ENCODE assay signal across 8 mouse cellular contexts in the genomic region with DNA sequence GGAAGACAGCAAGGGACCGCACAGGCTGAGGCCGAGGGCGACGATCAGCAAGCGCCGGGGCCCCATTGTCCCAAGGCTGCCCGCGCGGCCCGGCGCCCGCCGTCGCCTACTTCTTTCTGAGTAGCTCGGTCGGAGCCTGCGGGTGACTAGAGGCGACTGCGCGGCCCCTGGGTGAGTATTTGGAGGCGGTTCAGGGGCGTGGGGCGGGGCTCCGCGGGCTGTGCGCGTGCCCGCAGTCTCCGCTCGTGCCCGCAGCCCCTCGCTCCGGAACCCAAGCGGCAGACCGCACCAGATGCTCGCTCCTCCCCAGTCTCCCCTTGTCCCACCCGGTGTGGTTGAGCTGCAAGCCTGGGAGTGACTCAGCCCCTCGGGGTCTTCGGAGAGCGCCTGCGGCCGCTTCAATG. TPM values are rescaled to one million over a fixed set of nuclear protein-coding genes. Genes with fewer than 3 reads are reported as not detected.
A peak's percentile ranks its signal among the peaks of the same experiment; 100 is the strongest.
DNase-seq lines count a peak whose midpoint lies in the region; ATAC-seq lines count a peak whose summit lies in the region.

A gene (minus strand): TSS at position 179 of the 404 bp plus-strand sequence.

- H3K4me1 ChIP-seq in intestine, embryonic 15.5 days (replicated peaks), result peaks cover 19% of the 10 kb centered on the region; the same call in 1 of the 2 replicates
- peaks cover 40% of the 10 kb centered on the region for H3K4me1 ChIP-seq in limb, embryonic 10.5 days
- H3K4me1 ChIP-seq in midbrain, embryonic 11.5 days (ENCODE audit: control insufficient read depth, insufficient read depth, low read length), result peaks cover 19% of the 10 kb centered on the region

- ATAC-seq in intestine, embryonic 15.5 days, result peak; percentile 96
- peak; percentile 95 for ATAC-seq in midbrain, embryonic 11.5 days (ENCODE audit: low FRiP score)

- under 1% methylated on average over 42 of the region's 42 CpGs for WGBS in intestine, embryonic 15.5 days
- WGBS in limb, embryonic 10.5 days, result under 1% methylated on average over 42 of the region's 42 CpGs
- WGBS in midbrain, embryonic 11.5 days, result 1% methylated on average over 39 of the region's 42 CpGs

- intact Hi-C loops in gastrocnemius, postnatal 36 days (cut with DNase I), result no loop called here

- no peaks in the 10 kb centered on the region; the same call in 1 of the 2 replicates for H3K27me3 ChIP-seq in intestine, embryonic 15.5 days (replicated peaks)
- no peaks in the 10 kb centered on the region for H3K27me3 ChIP-seq in limb, embryonic 10.5 days (ENCODE audit: low read depth, poor library complexity, severe bottlenecking)
- H3K27me3 ChIP-seq in midbrain, embryonic 11.5 days (ENCODE audit: control insufficient read depth, insufficient read depth, low read length), result no peaks in the 10 kb centered on the region

- peak within 1 kb of the TSS; percentile 87 for H3K4me2 ChIP-seq in intestine, embryonic 15.5 days (replicated peaks)
- peak within 1 kb of the TSS; percentile 87 for H3K4me2 ChIP-seq in midbrain, embryonic 11.5 days

- H3K4me3 ChIP-seq in intestine, embryonic 15.5 days (replicated peaks), result peak within 1 kb of the TSS; percentile 62
- peak within 1 kb of the TSS; percentile 79 for H3K4me3 ChIP-seq in limb, embryonic 10.5 days
- H3K4me3 ChIP-seq in midbrain, embryonic 11.5 days (ENCODE audit: low read depth, low read length), result peak within 1 kb of the TSS; percentile 88

- DNase-seq in adrenal gland, adult 2 months, result peak; percentile 95
- DNase-seq in embryo, embryonic 11.5 days (ENCODE audit: low read depth, low spot score), result peak; percentile 78
- peak; percentile 74 to 75 for DNase-seq in gastrocnemius, postnatal 36 days
- DNase-seq in limb, embryonic 10.5 days (ENCODE audit: low spot score), result peak; percentile 94
- peak; percentile 99 for DNase-seq in midbrain, embryonic 11.5 days (ENCODE audit: low spot score, missing footprints)
- DNase-seq in right cerebral cortex, postnatal 4 days, result peak; percentile 74
- peak; percentile 86 for DNase-seq in yolk sac, embryonic 10.5 days (ENCODE audit: low spot score)

- H3K9ac ChIP-seq in intestine, embryonic 15.5 days, result peak within 1 kb of the TSS; percentile 79
- H3K9ac ChIP-seq in midbrain, embryonic 11.5 days (ENCODE audit: low read length), result peak within 1 kb of the TSS; percentile 98

- no peaks in the 10 kb centered on the region for H3K9me3 ChIP-seq in intestine, embryonic 15.5 days
- no peaks in the 10 kb centered on the region for H3K9me3 ChIP-seq in limb, embryonic 10.5 days (replicated peaks)
- H3K9me3 ChIP-seq in midbrain, embryonic 11.5 days (ENCODE audit: control insufficient read depth, low read length), result no peaks in the 10 kb centered on the region

- H3K27ac ChIP-seq in intestine, embryonic 15.5 days, result peak within 1 kb of the TSS; percentile 72
- H3K27ac ChIP-seq in limb, embryonic 10.5 days, result peak within 1 kb of the TSS; percentile 97
- H3K27ac ChIP-seq in midbrain, embryonic 11.5 days (ENCODE audit: low read depth, low read length), result peak within 1 kb of the TSS; percentile 61

- no peaks in the 10 kb centered on the region for H3K36me3 ChIP-seq in intestine, embryonic 15.5 days
- peaks cover 30% of the 10 kb centered on the region for H3K36me3 ChIP-seq in limb, embryonic 10.5 days
- H3K36me3 ChIP-seq in midbrain, embryonic 11.5 days (ENCODE audit: control insufficient read depth, insufficient read depth, low read length), result no peaks in the 10 kb centered on the region

RNA-seq across cellular contexts. Expression of the gene that starts here (rescaled TPM):
- total RNA-seq in adrenal gland, adult 2 months (2021), result 100 to 1,000 TPM; 110 to 154 TPM
- 80.5 and 95.4 TPM in 2 replicates for polyA plus RNA-seq in adrenal gland, adult 2 months (2012; rRNA removed)
- total RNA-seq in gastrocnemius, postnatal 36 days (2021), result 1 to 10 TPM; 6.2 to 7.4 TPM
- polyA plus RNA-seq in intestine, embryonic 15.5 days (2015; fragmentation: Nextera tagmentation; extraction: Ambion mirVana), result 46.1 and 50.0 TPM in 2 replicates
- polyA plus RNA-seq in limb, embryonic 10.5 days (2016; fragmentation: Nextera tagmentation; extraction: Ambion mirVana), result 141 and 143 TPM in 2 replicates
- 129 and 143 TPM in 2 replicates for polyA plus RNA-seq in midbrain, embryonic 11.5 days (2014; fragmentation: Nextera tagmentation; extraction: Ambion mirVana)

Comparison
In these comparisons a context has a peak if more than half of its experiments do, and no peak if none do; other contexts are left out.
1. Peak in every context shown above with its lines: DNase-seq, ATAC-seq, H3K4me3 ChIP-seq and H3K27ac ChIP-seq.
2. RNA of the gene that starts here (total RNA-seq): 110 to 154 TPM in adrenal gland, adult 2 months; 6.2 to 7.4 TPM in gastrocnemius, postnatal 36 days; every median in the first group is over 10 times any median in the second.